Mouse (Mus musculus): ENCODE data around the gene Osbp.
A peak's percentile ranks its signal among the peaks of the same experiment; 100 is the strongest.

Gene Osbp

GRCm38 (mm10) chr19:11989334-11989733 is 23.6 kb downstream of the Osbp start:
- DNase-seq (ENCODE audit: low spot score), result no peak

GRCm38 (mm10) chr19:11992034-11992433 is 26.3 kb downstream of the Osbp start:
- DNase-seq (ENCODE audit: low spot score), result no peak

DNA sequence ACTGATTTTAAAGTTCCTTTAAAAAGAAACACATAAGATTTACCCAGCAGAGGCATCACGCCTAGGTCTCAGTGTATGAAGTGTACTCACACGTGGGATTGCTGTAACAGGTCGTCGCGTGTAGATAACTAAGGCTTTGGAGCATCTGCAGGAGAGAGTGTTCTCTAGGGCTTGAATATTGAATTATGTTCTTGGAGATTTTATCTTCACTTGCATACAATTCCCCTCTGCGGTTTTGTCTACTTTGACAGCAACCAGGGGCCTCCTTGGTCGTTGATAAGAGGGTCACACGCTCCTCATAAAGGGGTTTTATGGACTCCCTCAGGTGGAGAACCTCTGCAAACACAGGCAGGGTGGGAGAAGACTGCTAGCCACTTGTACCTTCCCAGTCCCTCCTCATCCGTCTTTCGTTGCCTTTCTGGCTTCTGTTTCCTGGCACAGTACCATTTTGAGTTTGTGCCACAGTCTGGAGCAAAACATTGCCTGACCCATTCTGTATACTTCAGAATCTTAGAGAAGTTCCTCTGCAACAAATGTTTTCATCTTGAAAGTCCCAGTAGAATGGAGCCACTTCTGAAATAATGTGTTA is 26.8 kb downstream of the Osbp start:
- no peak for DNase-seq (ENCODE audit: low spot score)

- DNase-seq (ENCODE audit: low spot score), result no peak
Measured at GRCm38 (mm10) chr19:11994703-11995431, 29.1 kb downstream of the Osbp start.

GRCm38 (mm10) chr19:11995722-11996448 is 30.1 kb downstream of the Osbp start:
- DNase-seq (ENCODE audit: low spot score), result no peak

- DNase-seq (ENCODE audit: low spot score), result no peak
Measured at GRCm38 (mm10) chr19:12001686-12002085, 35.9 kb downstream of the Osbp start.

GRCm38 (mm10) chr19:12002125-12002524 is 36.4 kb downstream of the Osbp start:
- peak; percentile 63 for DNase-seq (ENCODE audit: low spot score)

GRCm38 (mm10) chr19:12002791-12003190 is 37.0 kb downstream of the Osbp start:
- no peak for DNase-seq (ENCODE audit: low spot score)

DNA sequence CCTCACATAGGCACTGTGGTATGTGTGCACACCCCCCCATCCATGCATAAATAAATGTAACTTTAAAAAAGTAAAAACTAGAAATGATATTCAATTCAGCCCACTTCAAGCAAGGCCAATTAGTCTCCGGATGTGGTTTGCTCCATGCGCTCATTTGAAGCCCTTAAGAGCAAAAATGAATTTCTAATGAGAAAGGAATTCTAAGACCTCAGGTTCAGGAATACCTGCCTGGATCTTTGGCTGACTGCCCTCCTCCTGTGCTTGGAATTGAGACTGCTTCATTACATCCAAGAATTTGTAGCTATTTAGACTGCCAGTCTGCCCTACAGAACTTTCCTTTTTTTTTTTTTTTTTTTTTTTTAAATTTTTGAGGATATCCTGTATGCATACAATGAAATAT is 37.8 kb downstream of the Osbp start:
- DNase-seq (ENCODE audit: low spot score), result no peak

DNA sequence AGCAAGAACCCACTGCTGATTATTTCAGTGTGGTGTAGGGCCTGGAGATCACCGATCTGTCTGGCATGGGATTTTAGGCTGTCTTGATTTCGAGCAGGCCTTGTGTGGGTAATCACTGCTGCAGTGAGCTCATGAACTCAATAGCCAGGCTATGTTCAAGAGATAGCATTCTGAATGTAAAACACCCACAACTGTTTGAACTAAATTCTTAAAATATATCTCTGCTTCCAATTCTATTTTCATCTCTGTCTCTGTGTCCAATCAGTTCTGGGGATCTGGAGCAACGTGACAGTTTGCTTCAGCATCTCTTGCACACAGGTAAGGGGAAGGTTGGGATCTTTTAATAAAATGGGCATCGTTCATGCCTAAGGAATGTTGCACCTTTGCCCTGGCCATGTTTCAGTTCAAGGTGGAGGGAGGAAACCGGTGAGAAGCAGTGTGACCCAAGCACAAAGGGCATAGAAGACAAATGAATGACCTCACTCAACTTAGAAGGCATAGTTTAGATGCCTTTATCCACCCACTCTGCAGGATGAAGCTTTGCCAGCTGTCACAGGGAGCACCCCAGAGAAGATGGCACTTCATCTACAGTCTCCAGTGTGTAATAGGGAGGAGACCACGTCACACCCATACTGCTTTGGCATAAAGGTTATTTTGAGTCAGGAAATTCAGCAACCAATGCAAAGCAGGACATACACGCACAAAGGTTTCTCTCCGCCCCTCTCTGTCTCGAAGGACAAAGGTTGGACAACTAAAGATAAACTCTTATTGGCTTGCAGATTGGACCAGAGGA is 38.7 kb downstream of the Osbp start:
- DNase-seq (ENCODE audit: low spot score), result no peak

- peak; percentile 85 for DNase-seq (ENCODE audit: low spot score)
Measured at GRCm38 (mm10) chr19:12005376-12006360, 39.9 kb downstream of the Osbp start.

DNA sequence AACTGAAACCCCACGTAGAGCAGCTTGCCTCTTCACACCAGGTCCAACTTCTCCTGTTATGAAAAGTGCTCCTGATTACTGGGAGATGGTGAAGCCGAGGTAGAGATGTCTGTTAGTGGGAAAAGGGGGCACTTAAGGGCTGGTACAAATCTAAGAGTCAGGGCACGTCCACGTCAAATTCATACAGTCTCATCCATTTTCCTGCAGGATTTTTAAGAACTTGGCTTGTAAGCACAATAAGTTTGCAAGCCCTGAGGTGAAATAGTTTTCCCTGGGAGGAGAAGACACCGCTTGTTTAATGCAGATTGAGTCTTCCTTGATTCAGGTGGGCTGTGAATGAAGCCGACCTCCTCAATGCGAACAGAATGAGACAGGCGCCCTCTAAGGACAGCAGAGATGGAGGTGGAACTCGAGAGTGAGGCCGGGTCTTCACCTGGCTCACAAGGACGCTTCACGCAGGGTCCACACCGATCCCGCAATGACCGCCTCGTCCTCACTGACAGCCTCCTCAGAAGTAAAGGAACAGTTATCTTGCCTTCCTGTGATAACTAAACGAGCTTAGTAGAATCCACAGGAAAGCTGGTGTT is 40.7 kb downstream of the Osbp start:
- DNase-seq (ENCODE audit: low spot score), result no peak

DNA sequence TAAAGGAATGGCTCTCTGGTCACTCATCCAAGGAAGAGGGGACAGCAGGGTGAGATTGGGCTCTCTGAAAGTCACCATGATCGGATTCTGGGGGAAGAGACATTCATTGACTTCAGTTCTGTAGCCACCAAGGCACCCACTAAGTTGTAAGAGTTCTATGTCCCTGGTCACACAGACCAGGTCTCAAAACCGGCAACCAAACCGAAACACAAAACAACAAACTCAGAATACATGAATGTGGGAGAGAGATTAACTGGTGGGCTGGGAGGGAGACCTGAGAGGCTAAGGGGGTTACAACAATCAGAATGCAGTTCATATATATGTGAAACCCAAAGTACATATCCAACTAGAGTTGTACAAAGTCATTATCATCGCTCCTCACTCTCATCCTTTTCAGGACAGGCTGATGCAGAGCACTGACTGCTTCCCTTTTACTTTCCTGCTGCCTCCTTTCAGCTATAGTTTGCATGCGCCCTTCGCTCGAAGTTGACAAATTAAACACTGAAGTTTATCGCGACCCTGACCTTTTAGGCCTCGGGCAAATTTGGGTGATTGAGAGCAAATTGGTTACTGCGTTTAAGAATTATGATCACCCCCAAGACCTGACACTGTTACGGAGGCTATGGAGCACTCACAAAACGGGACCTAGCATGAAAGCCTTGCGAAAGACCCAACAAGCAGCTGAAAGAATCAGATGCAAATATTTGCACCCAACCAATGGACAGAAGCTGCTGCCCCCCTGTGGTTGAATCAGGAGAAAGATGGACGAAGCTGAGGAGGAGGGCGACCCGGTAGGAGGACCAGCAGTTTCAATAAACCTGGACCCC is 41.6 kb downstream of the Osbp start:
- peak; percentile 55 for DNase-seq (ENCODE audit: low spot score)

- no peak for DNase-seq (ENCODE audit: low spot score)
Measured at GRCm38 (mm10) chr19:12008410-12009380, 43.0 kb downstream of the Osbp start.

GRCm38 (mm10) chr19:12009501-12010280 is 44.0 kb downstream of the Osbp start:
- DNase-seq (ENCODE audit: low spot score), result peak; percentile 82

- DNase-seq (ENCODE audit: low spot score), result peak; percentile 58
Measured at GRCm38 (mm10) chr19:12010281-12010771, 44.6 kb downstream of the Osbp start.

GRCm38 (mm10) chr19:12010916-12011559 is 45.3 kb downstream of the Osbp start:
- peak; percentile 81 for DNase-seq (ENCODE audit: low spot score)
